Mouse (Mus musculus) lung, embryonic 14.5 days (tissue): ENCODE measurements around the gene BC052040. TPM values are rescaled to one million over a fixed set of nuclear protein-coding genes. Genes with fewer than 3 reads are reported as not detected.

ENCODE experiments used
- ATAC-seq: fragments of 200-750 bp; cut with Nextera tagmentation; 2 replicates; pipeline ENCODE4 v1.8.0; 2017; ENCODE audit warnings: mild to moderate bottlenecking, moderate TSS enrichment, moderate library complexity; ENCODE audit not compliant: insufficient read depth
- DNase-seq: peaks from one replicate; pipeline ENCODE4 v3.0.0-alpha.2; 2015
- H3K27ac ChIP-seq: fragments of 300-500 bp; sonication (generic); 2 replicates; pipeline ENCODE4 v1.5.1; 2014; ENCODE audit warnings: low read depth, mild to moderate bottlenecking, moderate library complexity
- H3K27me3 ChIP-seq: fragments of 300-500 bp; sonication (generic); 2 replicates; pipeline ENCODE4 v1.6.1; 2014; ENCODE audit warnings: low read length, control low read depth; ENCODE audit not compliant: insufficient read depth
- H3K36me3 ChIP-seq: fragments of 300-500 bp; sonication (generic); 2 replicates; pipeline ENCODE4 v1.6.1; 2014; ENCODE audit warnings: control low read depth; ENCODE audit not compliant: insufficient read depth
- H3K4me1 ChIP-seq: fragments of 300-500 bp; sonication (generic); 2 replicates; pipeline ENCODE4 v1.6.1; 2014; ENCODE audit warnings: antibody characterized with exemption, control low read depth; ENCODE audit not compliant: insufficient read depth
- H3K4me2 ChIP-seq: fragments of 300-500 bp; sonication (generic); 2 replicates; pipeline ENCODE4 v1.6.1; 2014; ENCODE audit warnings: mild to moderate bottlenecking
- H3K4me3 ChIP-seq: fragments of 300-500 bp; sonication (generic); 2 replicates; pipeline ENCODE4 v1.5.1; 2014; ENCODE audit warnings: low read depth, low read length
- H3K9ac ChIP-seq: fragments of 300-500 bp; sonication (generic); 2 replicates; pipeline ENCODE4 v1.6.1; 2014
- H3K9me3 ChIP-seq: fragments of 300-500 bp; sonication (generic); 2 replicates; pipeline ENCODE4 v1.6.1; 2016; ENCODE audit warnings: low read depth, low read length, control low read depth
- CTCF ChIP-seq: IDR thresholded peaks from 2 replicates; pipeline ENCODE4 v1.5.1; 2016; ENCODE audit warnings: antibody characterized with exemption, low read depth
- WGBS: fragments of 180-500 bp; shearing (Covaris S2); extraction: QIAGEN DNeasy Blood & Tissue Kit; methylation state at CpG from one replicate; pipeline ENCODE4 v1.1.7; 2014; 5-methylcytosine and 5-hydroxymethylcytosine counted together
- polyA plus RNA-seq: library from polyadenylated mRNA; unstranded; fragments of >200 nt; fragmentation: Nextera tagmentation; extraction: Ambion mirVana; gene quantifications from 2 replicates; pipeline ENCODE4 v1.2.1, GENCODE M21; 2014

The BC052040 gene
- polyA plus RNA-seq, 1 experiment from 2014 or later = 11.7 TPM

DNA sequence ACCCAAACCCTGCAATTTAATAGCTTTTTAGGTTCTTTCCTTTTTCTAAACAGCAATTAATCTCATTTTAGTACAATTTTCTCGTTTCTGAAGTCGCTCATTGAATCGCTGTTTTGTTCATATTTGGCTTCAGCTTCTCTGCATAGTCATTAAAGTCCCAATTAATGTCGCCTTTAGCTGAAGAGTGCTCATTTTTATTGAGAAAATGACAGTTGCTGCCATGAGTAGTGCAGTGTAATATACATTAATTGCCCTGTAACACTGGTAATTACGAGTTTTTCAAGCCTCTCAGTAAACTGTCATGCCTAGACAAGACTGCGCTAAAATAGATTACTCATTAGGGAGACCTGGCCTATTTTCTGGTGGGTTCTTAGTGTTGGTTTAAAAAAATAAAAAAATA lies 144.0 kb downstream of the BC052040 start:
- DNase-seq = no peak

GRCm38 (mm10) chr2:115725926-115726325 lies 144.4 kb downstream of the BC052040 start:
- TF ChIP-seq CTCF = no peak
- WGBS = 31% methylated on average over 6 of the region's 6 CpGs
- ATAC-seq (no peak), DNase-seq (no peak)
- Histone ChIP-seq H3K4me3 (no peak overlapping the region), H3K36me3 (no peaks in the 10 kb centered on the region), H3K27me3 (no peaks in the 10 kb centered on the region), H3K4me2 (no peak overlapping the region), H3K9me3 (no peaks in the 10 kb centered on the region), H3K27ac (no peak overlapping the region), H3K9ac (no peak overlapping the region), H3K4me1 (0 out of 2 replicates have a peak, but pooled peaks cover 2% of the 10 kb centered on the region)

More for the DNA sequence above, 144.0 kb downstream of the BC052040 start:
- H3K9me3 ChIP-seq = peaks cover 1% of the 10 kb centered on the region; the same call in 1 of the 2 replicates
- 76% methylated on average over 6 of the region's 6 CpGs for WGBS
- no peak overlapping the region for H3K27ac ChIP-seq
- TF ChIP-seq CTCF = no peak
- H3K9ac ChIP-seq = no peak overlapping the region
- no peaks in the 10 kb centered on the region for H3K27me3 ChIP-seq
- no peak overlapping the region for H3K4me2 ChIP-seq
- no peak overlapping the region for H3K4me3 ChIP-seq
- no peak for ATAC-seq
- no peaks in the 10 kb centered on the region for H3K36me3 ChIP-seq
- 0 out of 2 replicates have a peak, but pooled peaks cover 2% of the 10 kb centered on the region for H3K4me1 ChIP-seq

DNA sequence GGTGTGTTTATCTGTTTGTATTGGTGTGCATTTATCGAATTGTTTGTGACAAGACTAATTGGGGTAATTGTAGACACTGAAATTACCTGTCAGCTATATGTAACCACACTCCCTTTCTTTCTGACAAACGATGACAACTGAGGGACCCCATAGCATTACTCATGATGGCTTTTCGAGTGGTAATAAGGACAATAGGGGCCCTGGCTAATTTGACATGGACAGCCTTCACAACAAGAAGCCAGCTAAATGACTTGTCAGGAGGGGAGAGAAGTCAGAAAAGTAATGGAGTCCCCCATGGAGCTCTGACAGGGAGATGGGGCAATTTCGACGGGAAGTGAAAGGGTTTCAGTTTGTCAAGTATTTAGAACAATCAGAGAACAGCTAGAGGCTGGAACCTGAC lies 145.3 kb downstream of the BC052040 start:
- Histone ChIP-seq H3K36me3 (no peaks in the 10 kb centered on the region), H3K27me3 (no peaks in the 10 kb centered on the region), H3K4me2 (no peak overlapping the region), H3K4me3 (no peak overlapping the region), H3K9ac (no peak overlapping the region), H3K4me1 (0 out of 2 replicates have a peak, but pooled peaks cover 2% of the 10 kb centered on the region), H3K9me3 (no peaks in the 10 kb centered on the region), H3K27ac (no peak overlapping the region)
- TF ChIP-seq CTCF = no peak
- DNase-seq (no peak), ATAC-seq (no peak)
- 71% methylated on average over 5 of the region's 5 CpGs for WGBS

DNA sequence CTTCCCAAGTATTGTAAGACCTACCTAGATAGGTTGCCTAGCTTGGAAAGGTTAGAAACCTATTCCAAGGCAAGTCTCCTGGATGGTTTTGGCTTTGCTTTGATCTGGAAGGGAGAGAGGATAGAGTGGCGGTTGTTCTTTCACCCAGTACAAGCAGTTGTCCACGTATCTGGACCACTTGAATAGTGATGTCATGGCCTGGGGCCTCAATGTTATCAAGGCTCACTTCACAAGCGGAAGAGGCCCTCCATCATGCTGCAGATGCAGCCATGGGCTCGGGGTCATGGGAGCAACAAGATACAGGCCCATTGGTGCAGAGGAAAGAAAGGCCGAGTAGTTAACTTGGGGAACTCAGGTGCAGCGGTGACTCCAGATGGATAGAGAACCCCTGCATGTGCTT lies 147.1 kb downstream of the BC052040 start:
- DNase-seq (no peak), ATAC-seq (no peak)
- H3K4me1 ChIP-seq = no peaks in the 10 kb centered on the region
- no peaks in the 10 kb centered on the region for H3K9me3 ChIP-seq
- no peak for TF ChIP-seq CTCF
- H3K27ac ChIP-seq = no peak overlapping the region
- H3K4me3 ChIP-seq = no peak overlapping the region
- H3K9ac ChIP-seq = no peak overlapping the region
- no peaks in the 10 kb centered on the region for H3K36me3 ChIP-seq
- no peak overlapping the region for H3K4me2 ChIP-seq
- H3K27me3 ChIP-seq = no peaks in the 10 kb centered on the region
- WGBS = 73% methylated on average over 6 of the region's 6 CpGs

DNA sequence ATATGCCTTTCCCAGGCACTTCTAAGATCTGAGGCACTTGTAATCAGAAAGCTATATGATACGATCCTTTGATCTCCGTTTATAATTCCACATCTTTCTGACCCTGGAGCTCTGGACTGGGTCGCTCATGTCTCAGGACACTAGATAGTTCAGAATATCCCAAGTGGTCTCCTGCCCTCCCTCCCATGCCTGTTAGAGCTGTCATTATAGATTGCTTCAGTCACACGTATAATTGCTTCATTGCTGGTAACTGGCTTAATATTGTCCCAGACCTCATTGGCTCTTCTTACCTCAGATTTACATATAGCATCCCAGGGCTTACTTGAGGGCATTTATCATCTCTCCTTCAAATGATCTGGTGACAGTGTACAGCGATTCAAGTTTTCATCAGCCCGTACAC lies 149.0 kb downstream of the BC052040 start:
- ATAC-seq (no peak), DNase-seq (no peak)
- H3K9ac ChIP-seq = no peak overlapping the region
- no peak for TF ChIP-seq CTCF
- H3K9me3 ChIP-seq = no peaks in the 10 kb centered on the region
- H3K4me2 ChIP-seq = no peak overlapping the region
- H3K27me3 ChIP-seq = no peaks in the 10 kb centered on the region
- 51% methylated on average over 6 of the region's 6 CpGs for WGBS
- no peak overlapping the region for H3K4me3 ChIP-seq
- no peaks in the 10 kb centered on the region for H3K36me3 ChIP-seq
- H3K27ac ChIP-seq = no peak overlapping the region
- H3K4me1 ChIP-seq = no peaks in the 10 kb centered on the region

DNA sequence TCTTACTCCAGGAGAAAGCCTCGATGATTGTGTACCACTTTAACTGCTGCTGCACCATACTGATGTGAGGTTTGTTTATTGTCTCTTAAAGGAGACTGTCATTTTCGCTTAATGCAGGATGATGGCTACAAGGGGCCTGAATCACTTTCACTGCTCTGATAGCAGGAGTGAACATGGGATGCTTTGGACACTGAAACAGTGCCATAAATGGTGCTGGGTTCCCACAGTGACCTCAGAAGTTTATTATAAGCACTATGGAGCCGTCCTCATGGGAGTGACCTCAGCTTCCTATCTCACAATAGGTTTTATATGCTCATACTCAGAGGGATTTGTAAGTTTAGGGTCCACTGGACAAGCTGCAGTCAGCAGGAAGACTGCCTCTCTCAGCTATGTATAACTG lies 149.7 kb downstream of the BC052040 start:
- Histone ChIP-seq H3K27me3 (no peaks in the 10 kb centered on the region), H3K4me1 (no peaks in the 10 kb centered on the region), H3K9me3 (no peaks in the 10 kb centered on the region), H3K27ac (no peak overlapping the region), H3K9ac (no peak overlapping the region), H3K36me3 (no peaks in the 10 kb centered on the region), H3K4me2 (no peak overlapping the region), H3K4me3 (no peak overlapping the region)
- ATAC-seq = no peak
- TF ChIP-seq CTCF = no peak
- 39% methylated on average over 3 of the region's 3 CpGs for WGBS
- DNase-seq = no peak

DNA sequence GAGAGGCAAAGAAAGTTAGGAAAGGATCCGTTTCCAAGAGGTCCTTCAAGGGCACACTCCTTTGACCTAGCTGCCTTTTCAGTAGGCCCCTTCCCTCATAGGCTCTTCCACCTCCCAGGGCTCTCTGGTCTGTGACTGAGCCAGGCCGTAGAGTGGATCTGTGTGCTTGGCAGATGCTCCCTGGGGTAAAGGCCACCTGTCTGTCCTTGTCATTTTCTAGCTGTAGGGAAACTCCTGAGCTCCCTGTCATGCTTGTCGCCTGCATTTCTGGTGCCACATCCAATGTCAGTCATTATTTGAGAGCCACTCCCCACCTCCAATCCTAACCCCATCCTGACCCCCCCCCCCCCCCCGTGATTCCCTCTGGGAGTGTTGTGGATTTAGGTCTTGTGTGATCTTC lies 151.1 kb downstream of the BC052040 start:
- no peak for TF ChIP-seq CTCF
- 83% methylated on average over 4 of the region's 4 CpGs for WGBS
- no peak overlapping the region for H3K4me3 ChIP-seq
- H3K4me2 ChIP-seq = no peak overlapping the region
- H3K27me3 ChIP-seq = no peaks in the 10 kb centered on the region
- DNase-seq = no peak
- no peaks in the 10 kb centered on the region for H3K36me3 ChIP-seq
- no peaks in the 10 kb centered on the region for H3K9me3 ChIP-seq
- H3K27ac ChIP-seq = no peak overlapping the region
- no peak overlapping the region for H3K9ac ChIP-seq
- ATAC-seq = no peak
- no peaks in the 10 kb centered on the region for H3K4me1 ChIP-seq

GRCm38 (mm10) chr2:115733017-115733692 lies 151.6 kb downstream of the BC052040 start:
- 69% methylated on average over 8 of the region's 8 CpGs for WGBS

More at GRCm38 (mm10) chr2:115733017-115733692, 151.6 kb downstream of the BC052040 start:
- Histone ChIP-seq H3K27me3 (no peaks in the 10 kb centered on the region), H3K4me1 (no peaks in the 10 kb centered on the region), H3K4me2 (no peak overlapping the region), H3K36me3 (no peaks in the 10 kb centered on the region), H3K9ac (no peak overlapping the region), H3K9me3 (no peaks in the 10 kb centered on the region), H3K4me3 (no peak overlapping the region), H3K27ac (no peak overlapping the region)
- ATAC-seq (no peak), DNase-seq (no peak)
- TF ChIP-seq CTCF = no peak
